Mouse (Mus musculus): ENCODE measurements at regions not wholly inside any gene's neighbourhood (a gene's known extent, or its start where the extent isn't known, plus 50 kb on each side); places are given as distances from the start of the nearest gene placed in this dataset.
A peak's percentile ranks its signal among the peaks of the same experiment; 100 is the strongest.
"Not testable (repeated sequence)": the region's sequence is repeated elsewhere in the genome, so short reads cannot be mapped to it uniquely, and the experiment has no call there.

DNA sequence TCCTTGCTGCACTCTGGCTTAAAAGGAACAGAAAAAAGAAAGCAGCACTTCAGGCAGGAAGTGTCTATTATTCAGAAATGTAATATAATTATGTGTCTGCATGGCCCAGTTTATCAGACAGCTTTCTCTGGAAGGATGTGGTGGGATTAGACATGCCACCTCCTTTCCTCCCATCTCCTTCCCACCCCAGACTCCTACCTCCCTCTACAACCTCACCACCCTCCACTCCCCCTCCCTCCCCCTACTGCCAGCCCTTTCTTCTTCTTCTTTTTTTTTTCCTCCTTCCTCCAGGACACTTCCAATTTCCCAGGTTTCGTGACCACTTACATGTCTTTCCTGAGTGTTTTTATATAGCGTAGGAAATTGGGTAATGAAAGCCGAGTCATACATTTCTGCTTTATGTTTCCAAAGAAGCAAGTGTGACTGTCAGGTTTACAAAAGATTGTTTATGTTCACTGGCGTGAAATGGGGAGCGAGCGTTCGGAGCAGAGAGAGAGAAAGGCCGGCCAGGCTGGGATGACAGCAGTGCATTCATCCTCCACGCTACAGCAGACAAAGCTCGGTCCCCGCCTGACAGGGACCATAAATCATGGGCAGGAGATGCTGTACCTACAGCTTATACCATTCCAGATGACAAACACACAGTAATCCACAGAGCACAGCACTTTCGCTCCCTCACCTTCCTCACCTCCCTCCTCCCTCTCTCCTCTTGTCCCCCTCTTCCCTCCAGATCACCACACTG lies 354.6 kb upstream of the Zfp703 start:
- no peak for DNase-seq

GRCm38 (mm10) chr8:26626186-26626585 lies 350.9 kb upstream of the Zfp703 start:
- DNase-seq: no peak

DNA sequence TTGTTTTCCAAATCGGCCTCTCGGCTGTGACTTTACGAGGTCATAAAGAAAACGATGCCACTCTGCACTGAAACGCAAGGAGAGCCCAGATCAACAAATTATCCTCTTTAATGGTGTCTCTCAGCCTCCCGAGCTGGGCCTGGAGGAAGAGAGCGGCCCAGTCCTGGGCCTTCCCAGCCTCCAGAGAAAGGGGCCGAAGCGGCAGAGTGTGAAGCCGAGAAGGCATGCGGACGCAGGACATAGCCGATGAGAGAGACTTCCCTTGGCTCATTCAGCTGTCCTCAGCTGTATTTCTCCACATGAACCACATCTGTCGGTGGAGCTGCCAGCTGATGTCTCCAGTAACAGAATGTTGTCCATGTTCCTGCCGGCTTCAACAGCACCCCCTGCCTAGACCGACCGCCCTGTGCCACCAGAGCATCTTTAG lies 350.5 kb upstream of the Zfp703 start:
- DNase-seq: no peak

GRCm38 (mm10) chr8:26627191-26627891 lies 349.8 kb upstream of the Zfp703 start:
- no peak for DNase-seq

- DNase-seq: no peak
Observed at GRCm38 (mm10) chr8:26630544-26630943, 346.6 kb upstream of the Zfp703 start.

- DNase-seq: no peak
Observed at GRCm38 (mm10) chr8:26635701-26636100, 341.4 kb upstream of the Zfp703 start.

- not testable (repeated sequence) for DNase-seq
Observed at GRCm38 (mm10) chr8:26645375-26645774, 331.8 kb upstream of the Zfp703 start.

DNA sequence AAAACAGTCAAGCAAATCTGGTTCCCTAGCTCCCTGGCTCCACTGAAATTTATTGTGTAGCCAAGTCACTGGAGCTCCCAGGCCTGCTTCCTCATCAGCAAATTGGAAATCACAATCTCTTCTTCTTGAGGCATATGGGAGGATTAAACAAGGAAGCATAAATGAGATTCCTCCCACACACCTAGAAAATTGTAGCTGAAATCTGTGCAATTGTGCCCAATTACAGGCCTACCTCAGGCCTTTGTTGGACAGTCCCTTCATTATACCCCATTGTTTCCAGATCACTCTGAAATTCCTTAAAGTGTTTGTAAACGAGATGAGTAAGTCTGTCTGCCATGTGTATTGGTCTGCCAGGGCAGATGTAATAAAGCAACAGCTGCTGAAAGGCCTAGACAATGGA lies 326.8 kb upstream of the Zfp703 start:
- no peak for DNase-seq

DNA sequence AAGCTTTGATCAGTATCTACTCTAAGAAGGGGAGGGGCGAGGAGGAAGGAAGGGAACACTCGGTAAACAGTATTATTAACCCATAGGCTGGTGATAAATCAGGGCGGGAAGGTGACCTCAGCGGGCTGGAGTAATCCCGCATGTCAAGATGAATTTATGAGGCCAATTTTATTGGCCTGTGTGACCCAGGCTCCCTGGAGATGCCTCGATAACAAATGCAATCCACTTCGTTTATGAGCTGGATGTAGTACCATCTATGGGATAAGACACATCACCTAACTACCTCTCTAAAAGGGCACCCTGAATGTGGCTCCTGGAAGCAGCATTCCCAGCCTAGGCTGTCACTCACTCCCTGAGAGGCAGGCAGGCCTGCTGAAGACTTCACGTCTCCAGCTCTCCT lies 321.2 kb upstream of the Zfp703 start:
- no peak for DNase-seq

- DNase-seq: no peak
Observed at GRCm38 (mm10) chr8:26656310-26657075, 320.6 kb upstream of the Zfp703 start.

DNA sequence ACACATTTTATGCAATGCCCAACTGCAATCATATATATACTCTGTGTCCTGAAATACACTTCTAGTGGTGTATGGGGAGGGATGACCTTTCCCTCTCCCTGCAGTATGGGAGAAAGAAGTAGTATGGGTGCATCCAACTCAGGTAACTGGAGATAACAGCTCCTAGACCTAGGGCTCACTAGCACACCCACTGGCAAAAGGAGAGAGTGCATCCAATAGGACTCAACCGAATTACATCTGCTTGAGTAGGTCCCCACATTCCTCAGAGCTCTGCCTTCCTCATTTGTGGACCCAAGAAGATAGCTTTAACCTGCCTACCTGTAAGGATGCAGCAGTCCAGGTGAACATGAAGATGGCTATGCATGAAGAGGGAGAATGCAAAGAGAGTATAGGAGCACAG lies 317.7 kb upstream of the Zfp703 start:
- peak; percentile 22 for DNase-seq

- no peak for DNase-seq
Observed at GRCm38 (mm10) chr8:26669541-26669940, 307.6 kb upstream of the Zfp703 start.

DNA sequence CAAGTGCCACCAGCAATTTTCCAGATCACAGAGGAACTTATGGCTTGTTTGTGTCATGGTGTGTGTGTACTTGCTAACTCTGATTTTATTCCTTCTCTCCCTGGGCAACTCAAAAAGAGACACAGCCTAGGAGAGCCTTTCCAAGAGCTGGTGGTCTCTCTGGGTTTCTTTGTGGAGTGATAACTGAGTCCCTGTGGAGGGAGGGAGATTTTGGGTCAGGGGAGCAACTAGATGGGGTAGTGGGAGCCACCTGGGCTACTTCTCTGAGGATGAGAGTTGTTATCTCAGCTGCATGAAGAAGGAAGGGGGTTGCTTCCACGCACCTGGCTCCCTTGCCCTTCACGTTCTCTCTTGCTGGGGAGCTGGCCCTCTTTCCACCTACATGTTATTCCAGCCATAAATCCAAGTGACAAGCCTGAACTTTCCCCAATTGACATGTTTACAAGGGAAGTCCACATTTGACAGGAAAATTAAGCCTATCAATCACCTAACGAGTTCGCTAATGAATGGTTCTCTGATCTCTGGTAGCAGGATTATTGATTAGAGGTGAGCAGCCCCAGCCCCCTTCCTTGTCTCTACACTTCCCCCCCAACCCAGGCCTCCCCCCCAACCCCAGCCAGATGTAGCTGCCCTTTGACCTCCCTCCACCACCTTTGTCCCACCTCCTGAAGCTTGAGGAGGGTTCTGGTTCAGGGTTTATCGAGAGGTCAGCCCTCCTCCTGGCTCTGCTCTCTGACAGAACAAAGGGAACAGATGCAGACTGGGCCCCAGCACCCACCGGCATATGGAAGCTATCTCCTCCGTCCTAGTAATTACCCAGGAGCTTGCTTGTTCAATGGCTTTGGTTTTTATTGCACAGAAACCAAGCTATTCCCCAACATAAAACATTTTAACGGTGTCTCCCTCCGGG lies 304.4 kb upstream of the Zfp703 start:
- no peak for DNase-seq

DNA sequence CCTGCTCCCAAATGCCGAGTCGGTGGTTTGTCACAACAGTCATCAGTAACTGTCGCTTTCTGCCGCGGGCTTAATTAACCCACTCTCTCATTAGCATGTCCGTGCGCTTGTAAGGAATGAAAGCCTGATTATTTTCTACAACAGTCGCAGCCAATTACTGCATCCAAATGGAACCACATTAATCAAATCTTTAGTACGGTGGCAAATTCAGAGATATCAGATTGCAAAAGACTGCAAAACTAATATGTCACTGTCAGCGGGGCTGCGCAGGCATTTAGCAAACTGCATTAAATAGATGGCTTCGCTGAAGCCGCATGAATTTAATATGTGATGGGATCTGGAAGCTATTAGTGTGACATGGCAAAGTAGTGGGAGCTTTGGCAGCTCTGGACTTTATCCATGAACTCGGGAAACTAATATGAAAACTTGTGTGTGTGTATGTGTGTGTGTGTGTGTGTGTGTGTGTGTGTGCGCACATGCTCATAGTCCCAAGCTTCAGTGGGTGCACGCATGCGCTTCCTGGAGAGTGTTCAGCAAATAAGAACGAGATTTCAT lies 299.5 kb upstream of the Zfp703 start:
- no peak for DNase-seq

GRCm38 (mm10) chr8:26680891-26681381 lies 296.2 kb upstream of the Zfp703 start:
- peak; percentile 44 for DNase-seq

DNA sequence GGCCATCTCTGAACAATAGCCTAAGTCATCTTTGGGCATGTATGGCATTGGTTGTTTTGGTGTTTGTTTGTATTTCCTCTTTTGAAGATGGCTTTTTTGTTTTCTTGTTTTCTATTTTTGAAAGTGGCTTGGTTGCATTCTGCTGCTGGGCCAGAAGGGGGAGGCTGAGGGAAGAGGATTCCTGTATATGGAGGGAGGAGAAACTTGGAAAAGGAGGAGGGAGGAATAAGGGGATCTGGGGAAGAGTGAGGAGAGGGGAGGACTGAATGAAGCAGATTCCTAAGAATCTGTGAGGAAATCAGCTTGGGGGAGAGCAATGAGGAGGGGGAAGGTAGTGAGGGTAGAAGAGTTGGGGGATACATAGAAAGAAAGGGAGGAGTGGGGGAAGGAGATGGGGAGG lies 290.0 kb upstream of the Zfp703 start:
- peak; percentile 20 for DNase-seq

GRCm38 (mm10) chr8:26688035-26688434 lies 289.1 kb upstream of the Zfp703 start:
- no peak for DNase-seq

DNA sequence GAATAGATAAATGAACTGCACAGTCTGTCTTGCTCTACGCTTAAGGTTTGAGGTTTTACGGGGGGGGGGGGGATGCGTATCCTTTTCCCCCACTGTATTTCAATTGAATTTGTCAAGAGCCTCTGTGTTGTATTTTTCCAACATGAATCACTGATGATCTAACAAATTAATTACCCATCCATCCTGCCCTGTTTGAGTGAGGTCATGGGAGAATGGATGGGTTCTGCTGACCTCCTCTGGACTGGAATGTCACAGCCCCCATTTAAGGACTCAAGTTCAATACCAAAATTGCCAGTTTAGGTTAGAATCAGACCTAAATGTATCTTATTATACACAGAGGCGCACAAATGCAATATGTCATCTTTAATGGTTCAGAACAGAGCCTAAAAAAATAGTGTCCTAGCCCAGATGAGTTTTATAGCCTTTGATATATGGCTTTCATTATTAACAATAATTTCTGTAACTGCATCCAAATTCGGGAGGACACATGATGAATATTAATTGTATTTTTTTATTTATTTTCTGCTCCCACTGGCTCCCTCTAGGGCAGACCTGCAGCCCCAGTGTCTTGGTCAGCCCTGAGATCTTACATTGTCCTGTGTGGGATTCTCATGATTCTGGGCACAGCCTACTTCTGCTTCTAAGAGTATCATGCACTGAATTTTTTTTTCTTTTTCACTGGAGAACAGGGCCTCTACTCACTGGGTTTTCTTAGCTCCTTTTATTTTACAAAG lies 288.2 kb upstream of the Zfp703 start:
- DNase-seq: no peak

GRCm38 (mm10) chr8:26689479-26690177 lies 287.5 kb upstream of the Zfp703 start:
- DNase-seq: no peak

DNA sequence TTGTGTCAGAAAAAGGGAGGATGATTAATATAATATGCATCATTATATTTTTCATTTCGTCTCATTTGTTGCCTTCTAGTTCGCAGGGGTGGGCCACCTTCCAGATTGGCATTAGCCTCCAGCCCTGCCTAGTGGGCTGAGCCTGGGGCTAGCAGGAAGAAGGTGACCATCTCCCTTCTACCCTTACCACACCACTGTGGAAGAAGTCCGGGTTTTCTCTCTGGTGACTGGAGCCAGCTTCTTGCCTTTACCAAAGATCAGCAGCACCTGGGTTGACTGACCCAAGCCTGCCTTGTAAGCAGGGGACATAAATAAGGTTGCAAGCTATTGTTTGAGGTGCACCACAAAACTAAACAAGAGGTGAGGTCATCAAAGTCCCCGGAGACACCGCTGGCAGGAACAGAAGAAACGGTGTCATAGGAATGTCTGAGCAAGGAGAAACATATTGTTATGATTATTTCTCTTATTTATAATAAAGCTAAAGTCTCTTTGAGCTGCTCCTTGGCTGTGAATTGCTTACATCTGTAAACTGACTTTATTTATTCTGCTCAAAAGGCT lies 286.9 kb upstream of the Zfp703 start:
- no peak for DNase-seq

All from cerebellum, adult 11 months (tissue).